Mouse (Mus musculus) midbrain, embryonic 13.5 days (tissue): ENCODE measurements at regions not wholly inside any gene's neighbourhood (a gene's known extent, or its start where the extent isn't known, plus 50 kb on each side); places are given as distances from the start of the nearest gene placed in this dataset.

Experiments
- ATAC-seq: fragments of 200-750 bp; cut with Nextera tagmentation; 2 replicates; pipeline ENCODE4 v1.8.0; 2017; ENCODE audit warnings: mild to moderate bottlenecking, moderate TSS enrichment, moderate library complexity
- H3K27ac ChIP-seq: fragments of 300-500 bp; sonication (generic); 2 replicates; pipeline ENCODE4 v1.5.1; 2015; ENCODE audit warnings: inconsistent platforms, mild to moderate bottlenecking, moderate library complexity
- H3K27me3 ChIP-seq: fragments of 300-500 bp; sonication (generic); 2 replicates; pipeline ENCODE4 v1.6.1; 2015; ENCODE audit warnings: mild to moderate bottlenecking, inconsistent platforms
- H3K36me3 ChIP-seq: fragments of 300-500 bp; sonication (generic); 2 replicates; pipeline ENCODE4 v1.6.1; 2015; ENCODE audit warnings: mild to moderate bottlenecking, inconsistent platforms
- H3K4me1 ChIP-seq: fragments of 300-500 bp; sonication (generic); replicated peaks from 2 replicates; pipeline ENCODE4 v1.6.1; 2015; ENCODE audit warnings: inconsistent platforms
- H3K4me2 ChIP-seq: fragments of 300-500 bp; sonication (generic); replicated peaks from 2 replicates; pipeline ENCODE4 v1.6.1; 2015; ENCODE audit warnings: moderate library complexity, mild to moderate bottlenecking, inconsistent platforms
- H3K4me3 ChIP-seq: fragments of 300-500 bp; sonication (generic); replicated peaks from 2 replicates; pipeline ENCODE4 v1.5.1; 2015; ENCODE audit warnings: mild to moderate bottlenecking, inconsistent platforms
- H3K9ac ChIP-seq: fragments of 300-500 bp; sonication (generic); replicated peaks from 2 replicates; pipeline ENCODE4 v1.6.1; 2015; ENCODE audit warnings: mild to moderate bottlenecking, inconsistent platforms
- H3K9me3 ChIP-seq: fragments of 300-500 bp; sonication (generic); 2 replicates; pipeline ENCODE4 v1.6.1; 2016; ENCODE audit warnings: mild to moderate bottlenecking, inconsistent platforms
- WGBS: fragments of 180-500 bp; shearing (Covaris S2); methylation state at CpG from one replicate; pipeline ENCODE4 v1.1.7; 2015; 5-methylcytosine and 5-hydroxymethylcytosine counted together

DNA sequence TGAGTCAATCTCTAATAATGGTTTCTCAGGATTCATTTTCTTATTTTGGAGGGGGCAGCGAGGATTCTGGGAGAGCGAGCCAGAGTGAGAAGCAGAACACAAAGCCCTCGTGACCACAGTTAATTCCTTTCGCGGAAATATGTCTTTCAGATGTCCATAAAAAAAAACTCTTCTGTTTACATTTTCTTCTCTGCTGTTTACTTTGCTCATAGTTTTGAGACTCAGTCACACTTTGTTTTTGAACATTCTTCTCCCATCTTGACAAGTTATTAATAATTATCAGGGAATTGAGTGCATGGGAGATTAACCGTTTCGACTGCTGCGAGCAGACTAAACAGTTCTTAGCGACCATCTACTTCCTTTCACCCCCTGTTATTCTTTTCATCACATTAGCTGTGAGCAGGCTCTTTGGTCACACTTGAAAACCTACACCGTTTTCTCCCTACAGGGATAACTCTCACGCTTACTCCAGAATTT, 166.2 kb upstream of the Pbx1 start:
- no peaks in the 10 kb centered on the region for H3K27me3 ChIP-seq
- peak overlapping the region; percentile 44; the same call in 1 of the 2 replicates for H3K27ac ChIP-seq
- 15% methylated on average over 11 of the region's 11 CpGs for WGBS
- 0 out of 2 replicates have a peak, but pooled peaks have one; percentile 6 for ATAC-seq
- H3K9me3 ChIP-seq, result no peaks in the 10 kb centered on the region
- H3K36me3 ChIP-seq, result no peaks in the 10 kb centered on the region
- H3K4me2 ChIP-seq, result peak overlapping the region; percentile 44
- H3K9ac ChIP-seq, result no peak overlapping the region
- peaks cover 19% of the 10 kb centered on the region for H3K4me1 ChIP-seq
- peak overlapping the region; percentile 13; the same call in 1 of the 2 replicates for H3K4me3 ChIP-seq

DNA sequence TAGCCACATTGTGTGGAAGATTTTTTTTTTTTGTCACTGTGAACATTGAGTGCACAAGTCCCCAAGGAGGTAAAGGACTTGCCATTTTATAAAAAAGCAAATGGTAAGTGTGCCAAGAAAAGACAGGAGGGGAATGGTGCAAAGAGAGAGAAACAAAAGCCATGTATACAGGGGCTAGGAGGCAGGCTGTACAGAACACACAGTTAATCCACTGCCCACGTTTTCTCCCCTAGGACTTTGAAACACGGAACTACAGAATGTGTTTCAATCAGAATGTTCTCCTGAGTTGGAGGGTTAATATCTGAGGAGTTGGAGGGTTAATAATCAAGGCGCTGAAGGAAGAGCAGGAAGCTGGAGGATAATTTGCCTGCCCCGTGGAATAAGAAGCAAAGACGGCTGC, 165.4 kb upstream of the Pbx1 start:
- no peaks in the 10 kb centered on the region for H3K9me3 ChIP-seq
- no peak overlapping the region for H3K9ac ChIP-seq
- H3K36me3 ChIP-seq, result no peaks in the 10 kb centered on the region
- no peak for ATAC-seq
- 18% methylated on average over 5 of the region's 5 CpGs for WGBS
- H3K27ac ChIP-seq, result peak overlapping the region; percentile 44; the same call in 1 of the 2 replicates
- H3K27me3 ChIP-seq, result no peaks in the 10 kb centered on the region
- H3K4me2 ChIP-seq, result peak overlapping the region; percentile 44
- no peak overlapping the region for H3K4me3 ChIP-seq
- peaks cover 19% of the 10 kb centered on the region for H3K4me1 ChIP-seq

DNA sequence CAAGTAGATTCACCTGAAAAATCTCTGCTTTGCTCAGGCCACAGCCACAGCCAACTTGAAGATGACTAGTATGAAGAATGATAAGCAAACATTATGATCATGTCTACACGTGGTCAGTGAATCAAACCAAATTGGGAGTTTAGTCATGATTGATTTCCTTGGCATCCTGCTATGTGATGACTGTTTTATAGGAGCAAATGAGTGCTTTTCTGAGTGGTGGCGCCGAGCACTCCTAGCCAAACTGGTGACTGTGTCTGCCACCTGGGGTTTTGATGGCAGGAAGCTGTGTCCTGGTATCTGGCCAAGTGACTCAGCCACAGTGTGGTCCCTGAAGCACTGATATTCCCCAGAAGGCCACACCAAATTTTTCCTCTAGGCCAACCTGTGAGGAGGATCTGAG, 152.1 kb upstream of the Pbx1 start:
- Histone ChIP-seq H3K27me3 (no peaks in the 10 kb centered on the region), H3K4me1 (no peaks in the 10 kb centered on the region), H3K36me3 (no peaks in the 10 kb centered on the region), H3K4me2 (no peak overlapping the region), H3K4me3 (no peak overlapping the region), H3K9me3 (no peaks in the 10 kb centered on the region), H3K27ac (no peak overlapping the region), H3K9ac (no peak overlapping the region)
- ATAC-seq, result no peak
- 83% methylated on average over 3 of the region's 3 CpGs for WGBS

DNA sequence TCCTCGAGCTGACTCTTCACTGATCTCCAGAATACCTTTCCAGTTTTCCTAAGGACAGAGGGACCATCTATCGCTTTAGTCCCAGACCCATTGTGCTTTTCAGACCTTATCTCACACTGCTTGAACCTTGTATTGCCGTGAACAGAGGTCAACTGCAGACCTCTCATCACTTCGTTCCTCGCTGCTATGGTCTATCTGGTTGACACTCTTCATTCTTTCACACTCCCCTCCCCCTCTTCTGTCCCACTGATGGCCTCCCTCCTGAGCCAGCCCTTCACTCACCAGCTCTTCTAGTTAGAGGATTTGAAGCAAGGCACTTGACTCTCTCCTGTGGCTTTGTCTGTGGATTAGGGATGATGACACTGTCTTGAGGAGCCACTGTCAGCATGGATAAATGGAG, 150.4 kb upstream of the Pbx1 start:
- Histone ChIP-seq H3K36me3 (no peaks in the 10 kb centered on the region), H3K4me1 (no peaks in the 10 kb centered on the region), H3K27ac (no peak overlapping the region), H3K9me3 (no peaks in the 10 kb centered on the region), H3K27me3 (no peaks in the 10 kb centered on the region), H3K4me2 (no peak overlapping the region), H3K9ac (no peak overlapping the region), H3K4me3 (no peak overlapping the region)
- 71% methylated on average over 5 of the region's 5 CpGs for WGBS
- no peak for ATAC-seq

DNA sequence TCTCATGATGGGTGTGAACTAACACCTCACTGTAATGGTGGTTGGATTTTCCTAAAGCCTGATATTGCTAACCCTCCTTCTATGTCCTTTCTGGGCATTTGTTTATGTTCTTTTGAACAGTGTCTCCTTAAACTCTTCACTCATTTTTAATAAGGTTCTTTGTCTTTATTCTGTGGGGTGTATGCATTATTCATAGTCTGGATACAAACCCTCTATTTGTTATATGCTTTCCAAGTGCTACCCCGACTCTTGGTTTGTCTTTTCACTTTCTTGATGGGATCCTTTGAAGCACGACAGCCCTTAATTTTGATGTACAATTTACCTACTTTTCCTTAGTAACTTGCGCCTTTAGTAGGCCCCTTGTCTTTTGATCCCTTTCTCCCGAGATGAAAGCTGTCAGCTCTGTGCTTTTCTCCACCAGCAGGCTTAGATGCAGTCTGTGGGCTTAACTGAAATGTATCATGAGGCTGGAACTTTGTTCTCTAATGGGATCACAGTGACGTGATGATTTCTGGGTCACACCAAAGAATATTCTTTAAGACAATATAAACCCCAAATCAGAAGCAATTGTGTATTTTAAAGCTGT, 138.0 kb upstream of the Pbx1 start:
- Histone ChIP-seq H3K4me1 (no peaks in the 10 kb centered on the region), H3K4me3 (no peak overlapping the region), H3K9ac (no peak overlapping the region), H3K27ac (no peak overlapping the region), H3K4me2 (no peak overlapping the region), H3K36me3 (no peaks in the 10 kb centered on the region), H3K27me3 (no peaks in the 10 kb centered on the region), H3K9me3 (no peaks in the 10 kb centered on the region)
- ATAC-seq, result no peak
- WGBS, result 8% methylated on average over 5 of the region's 5 CpGs

DNA sequence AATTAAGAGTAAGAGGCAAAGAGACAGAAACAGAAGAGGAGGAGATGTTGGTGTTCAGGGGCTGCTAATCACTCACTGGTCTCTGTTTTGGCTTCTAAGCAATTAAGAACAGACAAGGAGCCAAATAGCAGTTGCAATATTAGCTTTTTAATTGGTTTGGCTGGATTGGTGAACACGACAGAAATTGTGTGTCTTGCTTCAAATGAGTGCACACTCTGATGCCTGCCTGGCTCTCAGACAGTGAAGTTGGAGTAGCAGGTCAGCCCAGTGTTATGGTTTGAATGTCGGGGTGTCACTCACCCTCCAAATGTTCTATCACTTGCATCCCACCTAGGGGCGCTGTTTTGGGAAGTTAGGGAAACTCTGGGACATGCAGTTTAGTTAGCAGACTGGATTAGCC, 120.3 kb upstream of the Pbx1 start:
- no peak for ATAC-seq
- Histone ChIP-seq H3K27ac (no peak overlapping the region), H3K4me1 (peaks cover 16% of the 10 kb centered on the region), H3K9ac (no peak overlapping the region), H3K9me3 (no peaks in the 10 kb centered on the region), H3K4me2 (no peak overlapping the region), H3K4me3 (no peak overlapping the region), H3K36me3 (no peaks in the 10 kb centered on the region), H3K27me3 (peaks cover 3% of the 10 kb centered on the region; the same call in 1 of the 2 replicates)
- WGBS, result 78% methylated on average over 3 of the region's 3 CpGs

DNA sequence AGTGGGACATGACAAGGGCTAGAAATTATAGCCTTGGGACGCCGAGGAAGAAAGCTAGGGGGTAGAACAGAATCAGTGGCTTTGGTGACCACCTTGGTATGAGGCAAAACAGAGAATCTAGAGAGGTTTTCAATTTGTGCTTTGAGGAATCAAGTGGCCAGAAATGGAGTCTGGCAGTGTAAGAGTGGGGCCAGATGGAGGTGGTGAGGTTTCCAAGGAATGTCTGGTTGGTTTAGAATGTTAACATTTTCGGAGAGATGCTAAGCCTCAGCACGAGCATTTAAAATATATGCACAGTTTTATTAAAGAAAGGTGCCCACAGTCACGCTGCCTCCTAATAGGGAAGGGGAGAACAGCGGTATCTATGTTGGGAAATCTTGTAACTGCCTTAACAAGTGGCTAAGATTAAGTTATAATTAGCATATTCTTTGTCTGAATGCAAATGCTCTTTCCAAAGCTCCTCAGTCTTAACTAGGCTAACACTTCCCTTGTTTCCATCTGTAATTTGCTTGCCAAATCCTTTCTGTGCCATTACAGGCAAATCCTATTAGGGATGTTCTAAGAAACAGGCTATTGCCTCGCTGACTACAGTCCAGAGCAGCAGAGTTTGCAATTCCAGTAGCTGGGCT, 117.9 kb upstream of the Pbx1 start:
- Histone ChIP-seq H3K4me3 (no peak overlapping the region), H3K27me3 (peaks cover 3% of the 10 kb centered on the region; the same call in 1 of the 2 replicates), H3K4me1 (peaks cover 16% of the 10 kb centered on the region), H3K9me3 (no peaks in the 10 kb centered on the region), H3K36me3 (no peaks in the 10 kb centered on the region), H3K27ac (peak overlapping the region; percentile 14; the same call in 1 of the 2 replicates), H3K9ac (no peak overlapping the region), H3K4me2 (no peak overlapping the region)
- peak; percentile 86 for ATAC-seq
- 29% methylated on average over 7 of the region's 7 CpGs for WGBS

DNA sequence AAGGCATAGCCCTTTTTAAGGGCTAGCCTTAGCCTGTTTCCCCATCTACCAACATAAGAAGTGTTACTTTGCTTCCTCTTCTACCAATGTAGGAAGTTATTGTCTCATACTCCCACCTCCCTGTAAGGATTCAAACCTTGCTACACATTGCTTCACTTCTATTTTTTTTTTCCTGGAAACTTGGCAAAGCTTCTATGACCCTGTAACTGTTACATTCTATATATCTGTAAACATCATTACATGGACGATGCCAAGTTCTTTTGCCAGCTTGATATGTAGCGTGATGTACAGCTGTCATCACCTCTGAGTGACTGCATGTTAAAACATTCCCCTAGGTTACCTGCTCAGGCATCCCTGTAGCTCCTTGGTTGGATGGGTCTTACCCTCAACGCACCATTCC, 114.1 kb upstream of the Pbx1 start:
- 95% methylated on average over 3 of the region's 3 CpGs for WGBS

DNA sequence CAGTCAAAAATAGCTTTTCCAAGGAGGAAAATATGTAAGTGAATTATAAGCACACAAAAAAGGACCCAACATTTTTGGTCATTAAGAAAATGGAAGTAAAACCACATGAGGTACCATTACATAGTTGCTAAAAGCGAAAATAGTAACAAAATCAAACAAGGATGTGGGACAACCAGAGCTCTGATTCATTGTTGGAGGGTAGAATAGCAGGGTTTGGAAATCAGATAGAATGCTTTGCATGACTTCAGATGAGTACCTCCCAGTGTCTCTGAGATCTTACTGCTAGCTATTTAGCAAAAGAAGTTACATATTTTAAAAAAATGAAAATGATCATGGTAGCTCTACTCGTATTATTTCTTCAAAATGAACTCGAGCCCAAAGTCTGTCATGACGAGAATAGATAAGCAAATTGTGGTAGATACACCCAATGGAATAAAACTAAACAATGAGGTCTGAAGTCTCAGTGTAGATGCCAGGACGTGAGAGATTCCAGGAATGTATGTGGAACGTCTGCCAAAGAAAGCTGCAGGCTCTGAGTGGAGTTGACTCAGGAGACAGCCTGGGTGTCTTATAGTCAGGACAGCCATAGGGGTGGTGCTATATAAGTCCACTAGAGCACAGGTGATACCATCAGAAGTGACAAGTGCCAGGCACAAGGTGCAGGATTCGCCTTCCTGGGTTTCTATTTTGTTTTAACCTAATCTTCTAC, 113.2 kb upstream of the Pbx1 start:
- Histone ChIP-seq H3K4me2 (no peak overlapping the region), H3K9ac (no peak overlapping the region), H3K27ac (no peak overlapping the region), H3K4me3 (no peak overlapping the region), H3K27me3 (peaks cover 12% of the 10 kb centered on the region; the same call in 1 of the 2 replicates), H3K36me3 (no peaks in the 10 kb centered on the region), H3K4me1 (peaks cover 8% of the 10 kb centered on the region), H3K9me3 (no peaks in the 10 kb centered on the region)
- 86% methylated on average over 7 of the region's 7 CpGs for WGBS
- no peak for ATAC-seq

More for the DNA sequence above, 114.1 kb upstream of the Pbx1 start:
- Histone ChIP-seq H3K4me1 (peaks cover 16% of the 10 kb centered on the region), H3K4me2 (no peak overlapping the region), H3K9me3 (no peaks in the 10 kb centered on the region), H3K9ac (no peak overlapping the region), H3K27ac (no peak overlapping the region), H3K36me3 (no peaks in the 10 kb centered on the region), H3K27me3 (peaks cover 12% of the 10 kb centered on the region; the same call in 1 of the 2 replicates), H3K4me3 (no peak overlapping the region)
- ATAC-seq, result no peak

DNA sequence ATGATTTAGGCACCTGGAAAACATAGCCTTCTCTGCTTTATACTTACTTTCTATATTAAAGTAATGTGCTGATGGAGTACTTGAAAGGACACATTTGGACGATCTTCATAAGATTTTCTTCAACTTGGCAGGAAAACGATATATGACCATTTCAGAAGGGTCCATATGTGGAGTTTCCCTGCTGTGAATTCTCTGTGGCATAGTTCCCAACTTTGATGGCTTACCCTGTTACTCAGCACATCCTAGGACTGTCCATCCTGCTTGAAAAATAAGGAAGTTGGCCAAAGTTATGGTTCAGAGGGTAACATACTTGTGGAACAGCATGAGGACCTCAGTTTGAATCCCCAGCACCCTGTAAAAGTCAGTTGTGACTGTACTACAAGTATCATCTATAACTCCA, 109.2 kb upstream of the Pbx1 start:
- Histone ChIP-seq H3K36me3 (no peaks in the 10 kb centered on the region), H3K4me2 (no peak overlapping the region), H3K27ac (no peak overlapping the region), H3K4me3 (no peak overlapping the region), H3K9me3 (no peaks in the 10 kb centered on the region), H3K27me3 (peaks cover 8% of the 10 kb centered on the region; the same call in 1 of the 2 replicates), H3K4me1 (no peaks in the 10 kb centered on the region), H3K9ac (no peak overlapping the region)
- ATAC-seq, result no peak
- 91% methylated on average over 2 of the region's 2 CpGs for WGBS

DNA sequence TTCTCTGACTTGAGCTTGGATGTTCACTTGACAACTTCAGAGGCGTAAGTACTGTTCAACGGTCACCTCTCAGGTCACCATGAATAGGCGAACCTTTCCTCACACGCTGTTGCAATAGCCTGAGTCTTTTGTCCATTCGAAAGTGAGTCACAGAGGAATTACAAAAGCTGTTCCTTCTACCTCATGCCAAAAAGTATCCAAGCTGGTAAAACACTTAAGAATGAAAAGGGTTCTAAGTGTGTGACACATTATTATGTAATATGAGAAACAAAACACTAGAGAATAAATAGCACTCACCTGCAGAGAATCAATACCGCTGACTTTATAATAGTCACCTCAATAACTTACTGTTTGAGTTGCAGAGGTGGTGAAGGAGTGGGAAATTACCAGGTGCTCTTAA, 86.0 kb upstream of the Pbx1 start:
- Histone ChIP-seq H3K4me3 (no peak overlapping the region), H3K27ac (no peak overlapping the region), H3K36me3 (no peaks in the 10 kb centered on the region), H3K27me3 (no peaks in the 10 kb centered on the region), H3K9ac (no peak overlapping the region), H3K9me3 (no peaks in the 10 kb centered on the region), H3K4me2 (no peak overlapping the region), H3K4me1 (no peaks in the 10 kb centered on the region)
- no peak for ATAC-seq
- 77% methylated on average over 6 of the region's 6 CpGs for WGBS

DNA sequence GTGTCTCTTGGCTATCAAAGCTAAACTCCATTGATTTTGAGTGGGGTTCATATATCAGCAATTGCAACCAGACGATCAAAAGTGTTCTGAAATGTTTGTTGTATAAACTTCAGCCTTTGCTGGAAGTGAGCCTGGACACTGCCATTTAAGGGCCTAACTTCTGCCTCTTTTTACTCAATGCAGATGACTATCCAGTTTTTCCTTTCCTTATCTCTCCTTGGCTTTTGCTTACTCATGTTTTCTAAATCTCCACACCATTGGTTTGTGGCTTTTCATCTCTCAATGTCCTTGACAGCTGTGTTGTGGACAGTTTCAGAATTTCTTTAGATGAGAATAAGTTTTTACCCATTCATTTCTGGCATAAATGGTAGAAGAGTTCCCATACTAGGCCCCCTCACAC, 74.3 kb upstream of the Pbx1 start:
- H3K4me2 ChIP-seq, result no peak overlapping the region
- no peak overlapping the region for H3K9ac ChIP-seq
- no peaks in the 10 kb centered on the region for H3K36me3 ChIP-seq
- peaks cover 9% of the 10 kb centered on the region; the same call in 1 of the 2 replicates for H3K4me1 ChIP-seq
- 95% methylated on average over 1 of the region's 1 CpGs for WGBS
- no peak overlapping the region for H3K4me3 ChIP-seq
- H3K27ac ChIP-seq, result no peak overlapping the region
- ATAC-seq, result no peak
- H3K27me3 ChIP-seq, result no peaks in the 10 kb centered on the region
- no peaks in the 10 kb centered on the region for H3K9me3 ChIP-seq
